Mouse (Mus musculus): ENCODE data around the gene Nr4a2. TPM values are rescaled to one million over a fixed set of nuclear protein-coding genes. Genes with fewer than 3 reads are reported as not detected.

Gene Nr4a2
- 7.5 and 7.6 TPM in 2 replicates for polyA plus RNA-seq (2014; fragmentation: Nextera tagmentation; extraction: Ambion mirVana)

- Histone ChIP-seq H3K36me3 (ENCODE audit: control insufficient read depth, insufficient read depth, low read length) (no peaks in the 10 kb centered on the region), H3K4me1 (ENCODE audit: control insufficient read depth, insufficient read depth, low read length) (no peaks in the 10 kb centered on the region), H3K27ac (ENCODE audit: low read length) (peak within 1 kb of the TSS; percentile 92), H3K9me3 (ENCODE audit: control insufficient read depth, low read depth, low read length) (no peaks in the 10 kb centered on the region), H3K9ac (replicated peaks; ENCODE audit: low read depth, low read length) (peak within 1 kb of the TSS; percentile 94), H3K27me3 (ENCODE audit: control insufficient read depth, insufficient read depth, low read length) (no peaks in the 10 kb centered on the region), H3K4me3 (ENCODE audit: low read depth, low read length) (peak within 1 kb of the TSS; percentile 92), H3K4me2 (replicated peaks; ENCODE audit: low read depth, low read length) (peak within 1 kb of the TSS; percentile 57)
- 9% methylated on average over 55 of the region's 69 CpGs for WGBS
- peak; percentile 94 for ATAC-seq (ENCODE audit: insufficient number of reproducible peaks, insufficient read depth, low FRiP score, low read depth)
These were observed at the start of gene Nr4a2 for GRCm38 (mm10) chr2:57123991-57124840. Nr4a2 (minus strand) TSS chr2:57124003.

DNA sequence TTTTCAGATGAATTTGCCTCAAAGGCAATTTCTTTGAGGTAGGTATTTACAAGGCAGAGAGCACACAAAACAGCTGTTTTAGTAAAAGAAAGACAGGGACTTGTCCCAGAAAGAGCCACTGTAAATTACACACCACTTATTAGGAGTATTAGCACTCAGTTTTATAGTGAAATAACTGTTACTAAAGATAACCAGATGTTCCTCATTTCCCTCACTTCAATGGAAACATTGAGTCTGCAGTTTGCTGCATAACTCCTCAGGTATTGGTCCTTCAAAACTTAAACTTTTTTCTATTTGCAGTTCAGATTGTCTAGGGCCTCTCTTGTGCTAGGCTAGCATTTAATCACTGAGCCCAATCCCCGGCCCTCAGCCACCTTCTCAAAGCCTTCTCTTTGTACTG is 41.6 kb upstream of the Nr4a2 start:
- Histone ChIP-seq H3K4me2 (replicated peaks; ENCODE audit: low read depth, low read length) (no peak overlapping the region), H3K27ac (ENCODE audit: low read length) (no peak overlapping the region), H3K9ac (replicated peaks; ENCODE audit: low read depth, low read length) (no peak overlapping the region), H3K4me3 (ENCODE audit: low read depth, low read length) (no peak overlapping the region), H3K4me1 (ENCODE audit: control insufficient read depth, insufficient read depth, low read length) (no peaks in the 10 kb centered on the region), H3K27me3 (ENCODE audit: control insufficient read depth, insufficient read depth, low read length) (no peaks in the 10 kb centered on the region), H3K9me3 (ENCODE audit: control insufficient read depth, low read depth, low read length) (no peaks in the 10 kb centered on the region), H3K36me3 (ENCODE audit: control insufficient read depth, insufficient read depth, low read length) (no peaks in the 10 kb centered on the region)
- WGBS, result 63% methylated on average over 1 of the region's 1 CpGs
- ATAC-seq (ENCODE audit: insufficient number of reproducible peaks, insufficient read depth, low FRiP score, low read depth), result no peak

DNA sequence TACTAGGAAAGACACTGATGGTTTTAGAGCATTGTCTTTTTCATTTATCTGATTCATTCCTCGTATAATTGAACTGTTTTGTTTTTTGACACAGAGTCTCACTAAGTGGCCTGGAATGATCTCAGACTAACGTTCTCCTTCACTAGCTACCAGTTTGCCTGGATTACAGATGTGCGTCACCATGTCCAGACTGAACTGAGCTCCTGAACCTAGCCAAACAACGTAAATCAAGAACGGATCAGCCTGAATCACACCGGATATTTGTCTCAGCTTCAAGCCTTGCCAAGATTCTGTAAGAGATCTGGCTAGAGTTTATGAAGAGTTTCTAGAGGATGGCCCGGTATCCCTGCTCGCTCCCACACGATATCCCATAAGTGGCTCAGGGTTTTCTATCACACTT is 33.0 kb upstream of the Nr4a2 start:
- Histone ChIP-seq H3K9ac (replicated peaks; ENCODE audit: low read depth, low read length) (no peak overlapping the region), H3K9me3 (ENCODE audit: control insufficient read depth, low read depth, low read length) (no peaks in the 10 kb centered on the region), H3K27me3 (ENCODE audit: control insufficient read depth, insufficient read depth, low read length) (no peaks in the 10 kb centered on the region), H3K4me1 (ENCODE audit: control insufficient read depth, insufficient read depth, low read length) (no peaks in the 10 kb centered on the region), H3K27ac (ENCODE audit: low read length) (no peak overlapping the region), H3K4me3 (ENCODE audit: low read depth, low read length) (no peak overlapping the region), H3K4me2 (replicated peaks; ENCODE audit: low read depth, low read length) (no peak overlapping the region), H3K36me3 (ENCODE audit: control insufficient read depth, insufficient read depth, low read length) (no peaks in the 10 kb centered on the region)
- WGBS, result 59% methylated on average over 9 of the region's 9 CpGs
- ATAC-seq (ENCODE audit: insufficient number of reproducible peaks, insufficient read depth, low FRiP score, low read depth), result no peak

DNA sequence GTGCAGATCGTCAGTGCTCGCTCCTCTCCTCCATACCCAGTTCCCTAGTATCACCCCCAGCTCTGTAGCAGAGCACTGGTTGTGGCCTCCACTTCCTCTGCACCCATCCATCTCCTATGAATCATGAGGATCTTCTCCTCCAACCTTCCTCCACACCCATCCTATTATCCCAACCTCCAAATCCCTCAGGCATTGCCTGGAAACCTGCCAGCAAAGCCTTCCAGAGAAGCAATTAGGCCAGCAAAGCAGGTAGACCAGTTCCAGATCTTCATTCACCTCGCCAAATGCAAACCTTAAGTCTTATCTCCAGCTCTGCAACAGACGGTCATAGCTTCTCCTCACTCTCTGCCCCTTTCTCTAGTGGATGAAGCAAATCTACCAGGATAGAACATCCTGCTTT is 26.0 kb upstream of the Nr4a2 start:
- Histone ChIP-seq H3K4me3 (ENCODE audit: low read depth, low read length) (no peak overlapping the region), H3K9ac (replicated peaks; ENCODE audit: low read depth, low read length) (no peak overlapping the region), H3K27me3 (ENCODE audit: control insufficient read depth, insufficient read depth, low read length) (no peaks in the 10 kb centered on the region), H3K9me3 (ENCODE audit: control insufficient read depth, low read depth, low read length) (no peaks in the 10 kb centered on the region), H3K27ac (ENCODE audit: low read length) (no peak overlapping the region), H3K4me2 (replicated peaks; ENCODE audit: low read depth, low read length) (no peak overlapping the region), H3K36me3 (ENCODE audit: control insufficient read depth, insufficient read depth, low read length) (no peaks in the 10 kb centered on the region), H3K4me1 (ENCODE audit: control insufficient read depth, insufficient read depth, low read length) (no peaks in the 10 kb centered on the region)
- 76% methylated on average over 4 of the region's 4 CpGs for WGBS
- ATAC-seq (ENCODE audit: insufficient number of reproducible peaks, insufficient read depth, low FRiP score, low read depth), result no peak

DNA sequence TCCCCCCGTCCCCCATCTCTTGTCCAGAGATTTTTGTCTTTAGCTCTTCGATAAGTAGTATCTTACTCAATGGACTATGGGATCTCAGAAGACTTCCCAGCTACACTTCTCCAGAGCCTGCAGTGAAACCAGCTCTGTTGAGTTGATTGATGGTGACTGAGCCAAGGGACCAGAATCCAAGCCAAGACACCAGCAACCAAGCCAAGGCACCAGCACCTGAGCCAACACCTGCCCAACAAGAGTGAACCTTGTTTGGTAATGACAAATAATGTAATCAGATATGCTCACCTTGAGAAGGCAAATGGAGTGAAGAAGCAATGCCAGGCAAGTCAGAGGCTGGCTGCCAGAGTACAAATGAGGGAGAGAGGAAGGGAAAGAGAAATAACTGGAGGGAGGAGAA is 24.4 kb upstream of the Nr4a2 start:
- H3K36me3 ChIP-seq (ENCODE audit: control insufficient read depth, insufficient read depth, low read length), result no peaks in the 10 kb centered on the region
- no peaks in the 10 kb centered on the region for H3K4me1 ChIP-seq (ENCODE audit: control insufficient read depth, insufficient read depth, low read length)
- no peak overlapping the region for H3K4me3 ChIP-seq (ENCODE audit: low read depth, low read length)
- no peaks in the 10 kb centered on the region for H3K9me3 ChIP-seq (ENCODE audit: control insufficient read depth, low read depth, low read length)
- no peak for ATAC-seq (ENCODE audit: insufficient number of reproducible peaks, insufficient read depth, low FRiP score, low read depth)
- no peak overlapping the region for H3K9ac ChIP-seq (replicated peaks; ENCODE audit: low read depth, low read length)
- H3K27ac ChIP-seq (ENCODE audit: low read length), result no peak overlapping the region
- H3K27me3 ChIP-seq (ENCODE audit: control insufficient read depth, insufficient read depth, low read length), result no peaks in the 10 kb centered on the region
- WGBS, result 80% methylated on average over 2 of the region's 2 CpGs
- H3K4me2 ChIP-seq (replicated peaks; ENCODE audit: low read depth, low read length), result no peak overlapping the region

DNA sequence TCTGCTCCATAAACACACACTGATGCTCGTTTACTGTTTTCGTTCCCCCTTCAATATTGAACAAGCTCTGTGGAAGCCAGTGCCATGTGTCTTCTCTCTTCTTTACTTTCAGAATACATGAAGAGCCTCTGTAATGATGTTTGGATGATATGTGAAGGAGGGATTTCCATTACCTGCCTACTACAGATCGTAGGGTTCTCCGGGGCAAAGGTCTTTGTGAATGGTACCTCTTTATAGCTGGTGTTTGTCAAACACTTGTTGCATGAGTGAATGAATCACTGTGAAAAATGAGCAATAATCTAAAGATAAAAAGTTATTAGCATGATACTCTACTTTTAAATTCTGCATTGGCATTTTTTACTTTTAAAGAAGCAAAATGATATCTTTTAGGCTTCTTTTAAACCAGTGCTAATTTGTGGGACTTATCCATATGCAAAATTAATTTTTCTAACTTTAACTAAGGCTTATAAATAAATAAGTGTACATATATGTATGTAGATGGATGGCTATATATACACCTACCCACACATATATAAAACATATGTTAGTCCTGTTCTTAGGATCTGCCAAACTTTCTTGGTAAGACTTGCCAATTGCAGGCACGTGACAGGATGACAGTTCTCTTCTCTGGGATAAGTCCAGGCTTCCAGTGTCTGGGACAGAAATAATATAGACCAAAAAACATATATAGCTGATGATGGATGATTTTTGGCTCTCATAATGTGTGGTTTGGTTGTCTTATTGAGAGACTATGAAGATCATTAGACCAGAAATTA is 22.0 kb upstream of the Nr4a2 start:
- H3K9ac ChIP-seq (replicated peaks; ENCODE audit: low read depth, low read length), result no peak overlapping the region
- H3K36me3 ChIP-seq (ENCODE audit: control insufficient read depth, insufficient read depth, low read length), result no peaks in the 10 kb centered on the region
- H3K4me2 ChIP-seq (replicated peaks; ENCODE audit: low read depth, low read length), result no peak overlapping the region
- H3K27ac ChIP-seq (ENCODE audit: low read length), result no peak overlapping the region
- WGBS, result 83% methylated on average over 5 of the region's 5 CpGs
- no peaks in the 10 kb centered on the region for H3K9me3 ChIP-seq (ENCODE audit: control insufficient read depth, low read depth, low read length)
- no peak overlapping the region for H3K4me3 ChIP-seq (ENCODE audit: low read depth, low read length)
- no peaks in the 10 kb centered on the region for H3K27me3 ChIP-seq (ENCODE audit: control insufficient read depth, insufficient read depth, low read length)
- no peak for ATAC-seq (ENCODE audit: insufficient number of reproducible peaks, insufficient read depth, low FRiP score, low read depth)
- H3K4me1 ChIP-seq (ENCODE audit: control insufficient read depth, insufficient read depth, low read length), result no peaks in the 10 kb centered on the region

GRCm38 (mm10) chr2:57138594-57138993 is 14.8 kb upstream of the Nr4a2 start:
- no peak overlapping the region for H3K9ac ChIP-seq (replicated peaks; ENCODE audit: low read depth, low read length)
- no peaks in the 10 kb centered on the region for H3K9me3 ChIP-seq (ENCODE audit: control insufficient read depth, low read depth, low read length)
- H3K4me2 ChIP-seq (replicated peaks; ENCODE audit: low read depth, low read length), result no peak overlapping the region
- no peak overlapping the region for H3K4me3 ChIP-seq (ENCODE audit: low read depth, low read length)
- H3K27me3 ChIP-seq (ENCODE audit: control insufficient read depth, insufficient read depth, low read length), result no peaks in the 10 kb centered on the region
- H3K4me1 ChIP-seq (ENCODE audit: control insufficient read depth, insufficient read depth, low read length), result no peaks in the 10 kb centered on the region
- no peak overlapping the region for H3K27ac ChIP-seq (ENCODE audit: low read length)
- no peaks in the 10 kb centered on the region for H3K36me3 ChIP-seq (ENCODE audit: control insufficient read depth, insufficient read depth, low read length)
- ATAC-seq (ENCODE audit: insufficient number of reproducible peaks, insufficient read depth, low FRiP score, low read depth), result no peak
- WGBS, result 87% methylated on average over 6 of the region's 6 CpGs

GRCm38 (mm10) chr2:57127461-57127860 is 3.7 kb upstream of the Nr4a2 start:
- H3K9me3 ChIP-seq (ENCODE audit: control insufficient read depth, low read depth, low read length), result no peaks in the 10 kb centered on the region
- 0 out of 2 replicates have a peak, but pooled peaks cover 3% of the 10 kb centered on the region for H3K27me3 ChIP-seq (ENCODE audit: control insufficient read depth, insufficient read depth, low read length)
- no peak overlapping the region for H3K27ac ChIP-seq (ENCODE audit: low read length)
- 63% methylated on average over 4 of the region's 4 CpGs for WGBS
- H3K4me1 ChIP-seq (ENCODE audit: control insufficient read depth, insufficient read depth, low read length), result no peaks in the 10 kb centered on the region
- H3K4me3 ChIP-seq (ENCODE audit: low read depth, low read length), result no peak overlapping the region
- ATAC-seq (ENCODE audit: insufficient number of reproducible peaks, insufficient read depth, low FRiP score, low read depth), result no peak
- H3K4me2 ChIP-seq (replicated peaks; ENCODE audit: low read depth, low read length), result no peak overlapping the region
- no peak overlapping the region for H3K9ac ChIP-seq (replicated peaks; ENCODE audit: low read depth, low read length)
- no peaks in the 10 kb centered on the region for H3K36me3 ChIP-seq (ENCODE audit: control insufficient read depth, insufficient read depth, low read length)

Data from stomach, embryonic 14.5 days (tissue).